Mouse (Mus musculus): Measurements from ENCODE around the gene R3hcc1l. TPM values are rescaled to one million over a fixed set of nuclear protein-coding genes. Genes with fewer than 3 reads are reported as not detected.
A peak's percentile ranks its signal among the peaks of the same experiment; 100 is the strongest.

The R3hcc1l gene
- polyA plus RNA-seq, 1 experiment from 2014 or later = 11.3 TPM

DNA sequence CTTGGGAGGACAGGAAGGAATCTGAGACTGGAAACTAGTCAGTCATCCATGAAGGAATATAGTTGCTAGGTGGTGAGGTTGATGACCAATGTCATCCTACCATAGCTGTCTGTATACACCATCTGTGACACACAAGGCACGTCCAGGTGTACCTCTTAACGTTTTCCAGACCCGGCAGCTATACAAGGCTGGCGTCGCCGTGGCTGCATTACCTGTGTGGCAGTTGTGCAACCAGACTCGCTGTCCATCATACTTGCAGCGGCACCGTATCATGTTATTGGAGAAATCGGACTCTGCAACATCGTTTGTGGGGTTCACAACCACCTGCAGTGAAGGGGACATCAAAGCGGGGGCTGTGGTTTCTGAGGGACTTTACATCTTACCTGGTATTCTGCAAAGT, 78.7 kb downstream of the R3hcc1l start:
- Histone ChIP-seq H3K9me3 (ENCODE audit: control insufficient read depth, low read length) (no peaks in the 10 kb centered on the region), H3K27me3 (ENCODE audit: control insufficient read depth, insufficient read depth, low read length) (no peaks in the 10 kb centered on the region), H3K4me2 (replicated peaks; ENCODE audit: low read depth) (no peak overlapping the region), H3K4me1 (replicated peaks; ENCODE audit: control insufficient read depth, insufficient read depth) (no peaks in the 10 kb centered on the region), H3K4me3 (ENCODE audit: low read depth, low read length) (no peak overlapping the region), H3K9ac (ENCODE audit: low read length) (no peak overlapping the region), H3K27ac (replicated peaks) (no peak overlapping the region), H3K36me3 (ENCODE audit: control insufficient read depth, insufficient read depth, low read length) (0 out of 2 replicates have a peak, but pooled peaks cover 6% of the 10 kb centered on the region)
- 87% methylated on average over 12 of the region's 12 CpGs for WGBS
- no peak for TF ChIP-seq CTCF (IDR thresholded peaks at IDR 0.05; ENCODE audit: low read depth)
- no peak for DNase-seq (ENCODE audit: low spot score)
- ATAC-seq (ENCODE audit: low FRiP score, low TSS enrichment) = no peak

DNA sequence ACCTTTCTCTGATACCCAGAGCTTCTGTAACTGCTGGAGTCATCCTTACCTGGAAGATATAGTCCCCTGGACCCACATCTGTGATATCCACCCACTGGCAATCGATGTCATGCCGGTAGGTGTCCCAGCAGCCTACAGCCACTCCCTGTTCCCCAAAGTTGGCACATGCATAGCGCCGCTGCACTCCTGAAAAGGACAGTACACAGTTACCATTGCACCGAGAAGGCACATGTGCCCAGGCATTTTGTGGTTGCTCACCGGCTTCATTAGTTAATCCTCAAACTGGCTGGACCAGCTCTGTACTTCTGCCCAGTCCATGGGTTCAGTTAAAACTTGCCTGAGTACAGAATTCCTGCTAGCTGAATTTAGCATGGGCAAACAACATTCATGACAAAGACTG, 79.3 kb downstream of the R3hcc1l start:
- DNase-seq (ENCODE audit: low spot score) = no peak

DNA sequence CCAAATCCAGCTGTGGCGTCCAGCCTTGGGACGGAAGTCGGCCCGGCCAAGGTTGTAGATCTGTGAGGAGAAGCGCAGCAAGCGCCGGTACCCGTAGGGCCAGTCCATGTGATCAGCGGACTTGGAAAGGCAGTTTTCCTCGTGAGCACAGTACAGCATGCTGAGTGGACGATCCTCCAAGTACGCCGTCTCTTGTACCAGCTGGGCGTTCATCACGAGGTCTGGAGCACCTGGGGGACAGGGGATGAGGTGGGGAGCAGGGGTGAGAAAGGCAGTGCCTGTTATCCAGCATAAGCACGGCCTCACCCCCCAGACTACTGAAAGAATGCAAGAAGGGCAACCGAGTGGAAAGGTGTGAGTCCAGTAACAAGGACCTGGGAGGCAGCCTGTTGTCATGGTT, 81.3 kb downstream of the R3hcc1l start:
- Histone ChIP-seq H3K27me3 (ENCODE audit: control insufficient read depth, insufficient read depth, low read length) (no peaks in the 10 kb centered on the region), H3K9me3 (ENCODE audit: control insufficient read depth, low read length) (no peaks in the 10 kb centered on the region), H3K4me3 (ENCODE audit: low read depth, low read length) (no peak overlapping the region), H3K9ac (ENCODE audit: low read length) (no peak overlapping the region), H3K27ac (replicated peaks) (no peak overlapping the region), H3K36me3 (ENCODE audit: control insufficient read depth, insufficient read depth, low read length) (no peaks in the 10 kb centered on the region), H3K4me2 (replicated peaks; ENCODE audit: low read depth) (no peak overlapping the region), H3K4me1 (replicated peaks; ENCODE audit: control insufficient read depth, insufficient read depth) (no peaks in the 10 kb centered on the region)
- TF ChIP-seq CTCF (IDR thresholded peaks at IDR 0.05; ENCODE audit: low read depth) (no peak), EP300 (optimal IDR thresholded peaks at IDR 0.05) (no peak)
- DNase-seq (ENCODE audit: low spot score) (no peak), ATAC-seq (ENCODE audit: low FRiP score, low TSS enrichment) (no peak)
- WGBS = 86% methylated on average over 17 of the region's 17 CpGs

More for the DNA sequence above, 79.3 kb downstream of the R3hcc1l start:
- Histone ChIP-seq H3K4me1 (replicated peaks; ENCODE audit: control insufficient read depth, insufficient read depth) (no peaks in the 10 kb centered on the region), H3K4me2 (replicated peaks; ENCODE audit: low read depth) (no peak overlapping the region), H3K4me3 (ENCODE audit: low read depth, low read length) (no peak overlapping the region), H3K27ac (replicated peaks) (peak overlapping the region; percentile 24; the same call in 1 of the 2 replicates), H3K9ac (ENCODE audit: low read length) (no peak overlapping the region), H3K36me3 (ENCODE audit: control insufficient read depth, insufficient read depth, low read length) (0 out of 2 replicates have a peak, but pooled peaks cover 6% of the 10 kb centered on the region), H3K27me3 (ENCODE audit: control insufficient read depth, insufficient read depth, low read length) (no peaks in the 10 kb centered on the region), H3K9me3 (ENCODE audit: control insufficient read depth, low read length) (no peaks in the 10 kb centered on the region)
- TF ChIP-seq CTCF (IDR thresholded peaks at IDR 0.05; ENCODE audit: low read depth) = no peak
- TF ChIP-seq EP300 (optimal IDR thresholded peaks at IDR 0.05) = no peak
- 76% methylated on average over 6 of the region's 6 CpGs for WGBS
- no peak for ATAC-seq (ENCODE audit: low FRiP score, low TSS enrichment)

GRCm38 (mm10) chr19:42600591-42600990, 82.0 kb downstream of the R3hcc1l start:
- no peaks in the 10 kb centered on the region for H3K9me3 ChIP-seq (ENCODE audit: control insufficient read depth, low read length)
- no peaks in the 10 kb centered on the region for H3K36me3 ChIP-seq (ENCODE audit: control insufficient read depth, insufficient read depth, low read length)
- H3K4me1 ChIP-seq (replicated peaks; ENCODE audit: control insufficient read depth, insufficient read depth) = no peaks in the 10 kb centered on the region
- 63% methylated on average over 3 of the region's 3 CpGs for WGBS
- TF ChIP-seq CTCF (IDR thresholded peaks at IDR 0.05; ENCODE audit: low read depth) (no peak), EP300 (optimal IDR thresholded peaks at IDR 0.05) (no peak)
- no peaks in the 10 kb centered on the region for H3K27me3 ChIP-seq (ENCODE audit: control insufficient read depth, insufficient read depth, low read length)
- no peak for ATAC-seq (ENCODE audit: low FRiP score, low TSS enrichment)
- DNase-seq (ENCODE audit: low spot score) = no peak
- no peak overlapping the region for H3K27ac ChIP-seq (replicated peaks)
- H3K9ac ChIP-seq (ENCODE audit: low read length) = no peak overlapping the region
- H3K4me3 ChIP-seq (ENCODE audit: low read depth, low read length) = no peak overlapping the region
- H3K4me2 ChIP-seq (replicated peaks; ENCODE audit: low read depth) = no peak overlapping the region

GRCm38 (mm10) chr19:42601445-42601844, 82.9 kb downstream of the R3hcc1l start:
- Histone ChIP-seq H3K27me3 (ENCODE audit: control insufficient read depth, insufficient read depth, low read length) (no peaks in the 10 kb centered on the region), H3K4me2 (replicated peaks; ENCODE audit: low read depth) (no peak overlapping the region), H3K9me3 (ENCODE audit: control insufficient read depth, low read length) (no peaks in the 10 kb centered on the region), H3K36me3 (ENCODE audit: control insufficient read depth, insufficient read depth, low read length) (no peaks in the 10 kb centered on the region), H3K4me1 (replicated peaks; ENCODE audit: control insufficient read depth, insufficient read depth) (no peaks in the 10 kb centered on the region), H3K27ac (replicated peaks) (no peak overlapping the region), H3K4me3 (ENCODE audit: low read depth, low read length) (no peak overlapping the region), H3K9ac (ENCODE audit: low read length) (no peak overlapping the region)
- 90% methylated on average over 2 of the region's 2 CpGs for WGBS
- no peak for ATAC-seq (ENCODE audit: low FRiP score, low TSS enrichment)
- DNase-seq (ENCODE audit: low spot score) = no peak
- TF ChIP-seq EP300 (optimal IDR thresholded peaks at IDR 0.05) (no peak), CTCF (IDR thresholded peaks at IDR 0.05; ENCODE audit: low read depth) (no peak)

DNA sequence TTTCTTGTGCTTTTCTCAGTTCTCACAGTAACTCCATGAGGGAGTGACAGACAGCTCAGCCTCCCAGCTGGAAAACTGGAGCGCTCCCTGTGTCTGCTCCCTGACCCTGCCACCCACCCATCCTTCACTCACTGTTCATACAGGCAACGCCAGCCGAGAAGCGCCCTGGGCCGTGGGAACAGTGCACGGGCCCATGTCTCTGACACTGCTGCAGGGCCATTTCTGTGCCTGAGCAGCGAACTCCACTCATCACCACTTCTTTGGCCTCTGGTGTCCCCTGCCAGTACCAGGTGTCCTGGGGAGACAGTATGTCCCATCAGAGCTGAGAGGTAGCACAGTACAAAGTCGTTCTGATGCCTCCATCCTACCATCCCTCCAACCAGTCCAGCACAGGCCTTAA, 83.5 kb downstream of the R3hcc1l start:
- ATAC-seq (ENCODE audit: low FRiP score, low TSS enrichment) = no peak
- Histone ChIP-seq H3K4me2 (replicated peaks; ENCODE audit: low read depth) (no peak overlapping the region), H3K27me3 (ENCODE audit: control insufficient read depth, insufficient read depth, low read length) (no peaks in the 10 kb centered on the region), H3K4me1 (replicated peaks; ENCODE audit: control insufficient read depth, insufficient read depth) (no peaks in the 10 kb centered on the region), H3K9me3 (ENCODE audit: control insufficient read depth, low read length) (no peaks in the 10 kb centered on the region), H3K4me3 (ENCODE audit: low read depth, low read length) (no peak overlapping the region), H3K9ac (ENCODE audit: low read length) (no peak overlapping the region), H3K36me3 (ENCODE audit: control insufficient read depth, insufficient read depth, low read length) (no peaks in the 10 kb centered on the region), H3K27ac (replicated peaks) (no peak overlapping the region)
- WGBS = 78% methylated on average over 8 of the region's 8 CpGs
- no peak for DNase-seq (ENCODE audit: low spot score)
- no peak for TF ChIP-seq EP300 (optimal IDR thresholded peaks at IDR 0.05)
